8 mouse cellular contexts compared by ENCODE assay signal in genomic region chr12:69087928-69088609, GRCm38 (mm10).
A peak's percentile ranks its signal among the peaks of the same experiment; 100 is the strongest.
DNase-seq lines count a peak whose midpoint lies in the region; ATAC-seq lines count a peak whose summit lies in the region.

No protein-coding gene starts in this region.

- intact Hi-C loops in heart, postnatal 36 days (cut with DNase I), result no loop called here

- peak; percentile 80 for ATAC-seq in frontal cortex, adult (ENCODE audit: low TSS enrichment)

- DNase-seq in heart, adult 8-10 months (ENCODE audit: low spot score), result peak; percentile 6
- no peak for DNase-seq in heart, postnatal 36 days
- peak; percentile 68 for DNase-seq in 416B (ENCODE audit: low read depth)
- DNase-seq in adipocyte (ENCODE audit: low spot score), result peak; percentile 78
- DNase-seq in layer of hippocampus, adult 9-10 months (ENCODE audit: low spot score), result peak; percentile 81
- peak; percentile 82 for DNase-seq in retina, postnatal 1 day
- DNase-seq in ovary, postnatal 36 days (ENCODE audit: low spot score), result no peak

Comparison
In these comparisons a context has a peak if more than half of its experiments do, and no peak if none do; other contexts are left out.
1. DNase-seq: peak in heart, adult 8-10 months (single experiment), 416B (single experiment), adipocyte (single experiment), layer of hippocampus, adult 9-10 months (single experiment) and retina, postnatal 1 day (single experiment); none in heart, postnatal 36 days (0 of 2) and ovary, postnatal 36 days (single experiment).